Mouse (Mus musculus): ENCODE results near the gene Zic4. TPM values are rescaled to one million over a fixed set of nuclear protein-coding genes. Genes with fewer than 3 reads are reported as not detected.

Zic4 gene
- polyA plus RNA-seq, 1 experiment from 2014 or later, result 61.6 TPM

GRCm38 (mm10) chr9:91420441-91420840, 58.2 kb downstream of the Zic4 start:
- H3K4me3 ChIP-seq, result 0 out of 2 replicates have a peak overlapping the region, but pooled peaks have one; percentile 6
- peak overlapping the region; percentile 12; the same call in 1 of the 2 replicates for H3K27ac ChIP-seq (replicated peaks)
- ATAC-seq (ENCODE audit: low FRiP score, low read depth), result no peak
- H3K4me1 ChIP-seq (replicated peaks), result no peaks in the 10 kb centered on the region
- no peaks in the 10 kb centered on the region for H3K36me3 ChIP-seq
- under 1% methylated on average over 18 of the region's 18 CpGs for WGBS
- H3K9me3 ChIP-seq, result no peaks in the 10 kb centered on the region
- H3K4me2 ChIP-seq, result peak overlapping the region; percentile 40
- peaks cover 53% of the 10 kb centered on the region for H3K27me3 ChIP-seq
- no peak overlapping the region for H3K9ac ChIP-seq

Other genes with a start within 250 kb of the Zic4 start
- gene Zic1, start 3.4 kb downstream of the Zic4 start, polyA plus RNA-seq (2015; fragmentation: Nextera tagmentation; extraction: Ambion mirVana), result 13.5 and 14.8 TPM in 2 replicates

Measured in hindbrain, embryonic 15.5 days (tissue).